Mouse (Mus musculus) intestine, embryonic 14.5 days (tissue): ENCODE measurements around the gene Atp2a2. TPM values are rescaled to one million over a fixed set of nuclear protein-coding genes. Genes with fewer than 3 reads are reported as not detected.

Experiments
- ATAC-seq: fragments of 200-750 bp; cut with Nextera tagmentation; replicated peaks from 2 replicates; pipeline ENCODE4 v1.8.0; 2017; ENCODE audit warnings: low read depth, moderate number of reproducible peaks, moderate TSS enrichment, moderate library complexity; ENCODE audit not compliant: low FRiP score, low TSS enrichment
- DNase-seq: peaks from one replicate; pipeline ENCODE4 v3.0.0-alpha.2; 2018; ENCODE audit warnings: low spot score
- H3K27ac ChIP-seq: fragments of 300-500 bp; sonication (generic); 2 replicates; pipeline ENCODE4 v1.5.1; 2014; ENCODE audit warnings: low read depth, mild to moderate bottlenecking, control low read depth
- H3K27me3 ChIP-seq: fragments of 300-500 bp; sonication (generic); replicated peaks from 2 replicates; pipeline ENCODE4 v1.6.1; 2014; ENCODE audit warnings: low read length, control low read depth; ENCODE audit not compliant: control insufficient read depth, insufficient read depth
- H3K36me3 ChIP-seq: fragments of 300-500 bp; sonication (generic); 2 replicates; pipeline ENCODE4 v1.6.1; 2014; ENCODE audit warnings: low read length, control low read depth; ENCODE audit not compliant: control insufficient read depth, insufficient read depth
- H3K4me1 ChIP-seq: fragments of 300-500 bp; sonication (generic); replicated peaks from 2 replicates; pipeline ENCODE4 v1.6.1; 2014; ENCODE audit warnings: low read length, control low read depth, mixed read lengths; ENCODE audit not compliant: control insufficient read depth, insufficient read depth
- H3K4me2 ChIP-seq: fragments of 300-500 bp; sonication (generic); 2 replicates; pipeline ENCODE4 v1.6.1; 2014; ENCODE audit warnings: low read length
- H3K4me3 ChIP-seq: fragments of 300-500 bp; sonication (generic); 2 replicates; pipeline ENCODE4 v1.5.1; 2014; ENCODE audit warnings: low read depth, low read length, control low read depth, mixed read lengths
- H3K9ac ChIP-seq: fragments of 300-500 bp; sonication (generic); 2 replicates; pipeline ENCODE4 v1.6.1; 2014; ENCODE audit warnings: mild to moderate bottlenecking, low read length
- H3K9me3 ChIP-seq: fragments of 300-500 bp; sonication (generic); 2 replicates; pipeline ENCODE4 v1.6.1; 2016; ENCODE audit warnings: low read length, control low read depth; ENCODE audit not compliant: control insufficient read depth
- WGBS: fragments of 180-500 bp; shearing (Covaris S2); extraction: QIAGEN DNeasy Blood & Tissue Kit; methylation state at CpG from one replicate; pipeline ENCODE4 v1.1.7; 2014; 5-methylcytosine and 5-hydroxymethylcytosine counted together
- polyA plus RNA-seq: library from polyadenylated mRNA; unstranded; fragments of >200 nt; fragmentation: Nextera tagmentation; extraction: Ambion mirVana; gene quantifications from 2 replicates; pipeline ENCODE4 v1.2.1, GENCODE M21; 2014

Gene Atp2a2
- polyA plus RNA-seq, result 39.6 and 43.4 TPM in 2 replicates

- Histone ChIP-seq H3K4me2 (peak within 1 kb of the TSS; percentile 77), H3K27me3 (no peaks in the 10 kb centered on the region), H3K27ac (peak within 1 kb of the TSS; percentile 99), H3K9me3 (peaks cover 3% of the 10 kb centered on the region; the same call in 1 of the 2 replicates), H3K36me3 (peaks cover 20% of the 10 kb centered on the region), H3K9ac (peak within 1 kb of the TSS; percentile 99), H3K4me1 (peaks cover 24% of the 10 kb centered on the region), H3K4me3 (peak within 1 kb of the TSS; percentile 96)
- under 1% methylated on average over 71 of the region's 113 CpGs for WGBS
- DNase-seq, result peak; percentile 94
- ATAC-seq, result peak; percentile 91
These were observed at the start of gene Atp2a2 for GRCm38 (mm10) chr5:122502077-122502941. Gene Atp2a2, minus strand, starts transcription at chr5:122502225.

DNA sequence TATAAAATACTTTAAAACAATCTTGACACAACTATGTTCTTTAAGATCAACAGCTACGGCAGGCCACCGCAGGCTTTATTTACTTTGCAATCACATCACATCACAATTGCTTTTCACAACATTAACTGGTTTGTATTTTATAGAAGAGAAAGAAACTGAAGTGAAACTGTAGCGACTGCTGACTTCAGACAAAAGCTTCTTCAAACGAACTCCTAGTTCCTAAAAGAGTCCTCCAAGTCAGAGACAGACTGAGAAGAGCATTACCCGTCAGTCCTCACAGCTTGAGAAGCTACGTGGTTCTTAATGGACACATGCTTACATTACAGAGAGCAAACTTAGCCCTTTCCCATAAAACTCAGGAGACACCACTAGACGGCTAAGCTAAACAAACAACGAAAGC, 48.4 kb upstream of the Atp2a2 start:
- Histone ChIP-seq H3K4me3 (no peak overlapping the region), H3K27me3 (no peaks in the 10 kb centered on the region), H3K27ac (peak overlapping the region; percentile 30), H3K4me1 (peaks cover 12% of the 10 kb centered on the region), H3K9ac (no peak overlapping the region), H3K9me3 (no peaks in the 10 kb centered on the region), H3K36me3 (peaks cover 3% of the 10 kb centered on the region; the same call in 1 of the 2 replicates), H3K4me2 (peak overlapping the region; percentile 14)
- no peak for ATAC-seq
- 22% methylated on average over 8 of the region's 8 CpGs for WGBS
- DNase-seq, result no peak

- Histone ChIP-seq H3K36me3 (peaks cover 3% of the 10 kb centered on the region; the same call in 1 of the 2 replicates), H3K9me3 (no peaks in the 10 kb centered on the region), H3K4me3 (no peak overlapping the region), H3K4me1 (peaks cover 12% of the 10 kb centered on the region), H3K27me3 (no peaks in the 10 kb centered on the region), H3K9ac (no peak overlapping the region), H3K4me2 (no peak overlapping the region), H3K27ac (peak overlapping the region; percentile 10; the same call in 1 of the 2 replicates)
- 49% methylated on average over 6 of the region's 6 CpGs for WGBS
- no peak for ATAC-seq
- DNase-seq, result no peak
These were observed 46.6 kb upstream of the Atp2a2 start for GRCm38 (mm10) chr5:122548671-122549070.

DNA sequence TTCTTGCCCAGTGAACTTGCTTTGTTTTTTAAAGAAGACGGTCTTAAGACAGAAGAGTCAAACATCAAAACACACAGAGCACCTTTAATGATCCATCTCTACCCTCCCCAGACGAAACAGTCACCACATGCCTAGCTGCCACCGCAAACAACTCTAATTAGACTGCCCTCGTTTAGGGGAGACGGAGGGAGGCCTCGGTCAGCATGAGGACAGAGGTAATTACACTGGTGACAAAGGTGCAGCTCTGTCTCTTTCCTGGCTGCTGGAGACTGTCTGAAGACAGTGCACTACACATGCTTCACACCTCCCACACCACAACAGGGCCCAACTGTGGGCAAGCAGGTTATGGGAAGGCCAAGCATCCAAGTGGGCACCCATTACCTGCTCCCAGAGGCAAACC, 45.8 kb upstream of the Atp2a2 start:
- Histone ChIP-seq H3K9ac (no peak overlapping the region), H3K9me3 (no peaks in the 10 kb centered on the region), H3K4me1 (peaks cover 12% of the 10 kb centered on the region), H3K4me3 (no peak overlapping the region), H3K27me3 (no peaks in the 10 kb centered on the region), H3K27ac (no peak overlapping the region), H3K36me3 (peaks cover 3% of the 10 kb centered on the region; the same call in 1 of the 2 replicates), H3K4me2 (no peak overlapping the region)
- ATAC-seq (no peak), DNase-seq (no peak)
- WGBS, result 57% methylated on average over 6 of the region's 6 CpGs

GRCm38 (mm10) chr5:122547251-122547714, 45.3 kb upstream of the Atp2a2 start:
- Histone ChIP-seq H3K27me3 (no peaks in the 10 kb centered on the region), H3K9me3 (no peaks in the 10 kb centered on the region), H3K9ac (no peak overlapping the region), H3K4me1 (peaks cover 12% of the 10 kb centered on the region), H3K36me3 (peaks cover 3% of the 10 kb centered on the region; the same call in 1 of the 2 replicates), H3K4me2 (no peak overlapping the region), H3K27ac (no peak overlapping the region), H3K4me3 (no peak overlapping the region)
- 65% methylated on average over 7 of the region's 7 CpGs for WGBS
- DNase-seq (no peak), ATAC-seq (no peak)

DNA sequence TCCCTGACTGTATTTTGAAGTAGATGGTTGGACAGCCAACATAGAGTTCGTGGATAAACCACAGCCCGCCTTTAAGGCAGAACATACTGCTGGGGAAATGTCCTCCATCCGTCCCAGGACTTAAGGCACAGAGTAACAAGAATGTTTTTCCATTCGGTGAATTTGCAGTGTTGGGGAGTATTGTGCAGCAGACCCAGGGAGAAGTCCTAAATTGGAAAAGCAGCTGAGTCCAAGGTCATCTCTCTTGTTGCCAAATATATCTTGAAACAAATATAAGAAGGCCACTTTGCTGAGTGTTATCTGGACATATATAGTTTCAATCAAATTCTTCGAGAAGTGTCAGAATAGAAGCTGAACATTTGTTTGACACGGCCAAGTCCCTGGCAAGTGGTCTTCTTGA, 41.4 kb upstream of the Atp2a2 start:
- Histone ChIP-seq H3K4me1 (peaks cover under 1% of the 10 kb centered on the region; the same call in 1 of the 2 replicates), H3K36me3 (peaks cover 6% of the 10 kb centered on the region), H3K4me3 (no peak overlapping the region), H3K27me3 (no peaks in the 10 kb centered on the region), H3K9ac (no peak overlapping the region), H3K27ac (no peak overlapping the region), H3K4me2 (no peak overlapping the region), H3K9me3 (no peaks in the 10 kb centered on the region)
- 90% methylated on average over 6 of the region's 6 CpGs for WGBS
- ATAC-seq (no peak), DNase-seq (no peak)

DNA sequence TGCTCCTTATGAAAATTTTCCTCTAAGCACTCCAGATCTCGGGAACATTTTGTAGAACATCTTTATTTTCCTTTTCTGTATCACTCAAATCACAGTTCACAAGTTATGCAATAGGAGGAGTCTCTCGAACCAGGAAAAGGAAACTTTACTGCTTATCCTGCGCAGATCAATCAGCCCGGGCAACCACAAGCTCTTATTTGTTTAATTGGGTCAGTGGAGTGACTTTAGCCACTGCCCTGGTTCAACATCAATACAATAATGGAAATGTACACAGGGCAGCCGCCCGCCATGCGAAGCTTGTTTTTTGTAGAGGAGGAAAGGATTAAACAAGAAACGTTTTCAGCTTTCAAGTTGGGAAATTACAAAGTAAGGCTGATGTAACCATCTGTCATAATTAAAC, 39.8 kb upstream of the Atp2a2 start:
- no peak for ATAC-seq
- peaks cover 4% of the 10 kb centered on the region for H3K36me3 ChIP-seq
- H3K4me2 ChIP-seq, result no peak overlapping the region
- 72% methylated on average over 8 of the region's 8 CpGs for WGBS
- H3K9ac ChIP-seq, result no peak overlapping the region
- no peaks in the 10 kb centered on the region for H3K27me3 ChIP-seq
- no peak for DNase-seq
- H3K4me1 ChIP-seq, result no peaks in the 10 kb centered on the region
- no peaks in the 10 kb centered on the region for H3K9me3 ChIP-seq
- no peak overlapping the region for H3K4me3 ChIP-seq
- no peak overlapping the region for H3K27ac ChIP-seq

DNA sequence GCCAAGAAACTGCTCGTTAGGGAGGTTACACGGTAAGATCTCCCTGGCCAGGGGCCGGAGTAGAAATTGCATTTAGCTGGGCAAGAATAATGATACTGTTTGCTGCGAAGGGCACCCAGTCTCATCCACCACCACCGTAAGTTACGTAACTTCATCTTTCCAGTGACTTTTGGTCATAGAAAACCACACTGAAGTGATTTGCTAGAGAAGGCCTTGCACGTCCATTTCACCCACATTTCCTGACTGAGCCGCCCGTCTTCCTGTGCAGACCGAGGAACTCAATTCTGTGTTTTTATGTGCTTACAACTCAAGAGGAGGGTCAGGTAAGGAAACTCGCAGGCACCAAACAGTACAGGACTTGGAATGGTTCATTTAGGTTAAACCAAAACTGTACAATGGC, 36.1 kb upstream of the Atp2a2 start:
- H3K9me3 ChIP-seq, result no peaks in the 10 kb centered on the region
- H3K4me2 ChIP-seq, result no peak overlapping the region
- H3K27me3 ChIP-seq, result no peaks in the 10 kb centered on the region
- peaks cover 3% of the 10 kb centered on the region; the same call in 1 of the 2 replicates for H3K36me3 ChIP-seq
- ATAC-seq (no peak), DNase-seq (no peak)
- no peak overlapping the region for H3K9ac ChIP-seq
- 94% methylated on average over 11 of the region's 11 CpGs for WGBS
- H3K4me3 ChIP-seq, result no peak overlapping the region
- no peak overlapping the region for H3K27ac ChIP-seq
- no peaks in the 10 kb centered on the region for H3K4me1 ChIP-seq
